Mouse (Mus musculus): ENCODE results near the gene Lrrc61.
A peak's percentile ranks its signal among the peaks of the same experiment; 100 is the strongest.

Gene Lrrc61

GRCm38 (mm10) chr6:48552918-48553317 lies 1.7 kb upstream of the Lrrc61 start:
- peak in 1 of 2 experiments; percentile 36 for DNase-seq

GRCm38 (mm10) chr6:48553819-48554218 lies 777 bp upstream of the Lrrc61 start:
- no peak for DNase-seq

GRCm38 (mm10) chr6:48555104-48555890 lies 701 bp downstream of the Lrrc61 start:
- DNase-seq, result peak in 1 of 2 experiments; percentile 27

GRCm38 (mm10) chr6:48555956-48556355 lies 1.4 kb downstream of the Lrrc61 start:
- DNase-seq, result no peak

GRCm38 (mm10) chr6:48565693-48566310 lies 11.2 kb downstream of the Lrrc61 start:
- DNase-seq, result no peak

- DNase-seq, result no peak
These were observed 11.7 kb downstream of the Lrrc61 start for GRCm38 (mm10) chr6:48566312-48566711.

GRCm38 (mm10) chr6:48568036-48568984 lies 13.7 kb downstream of the Lrrc61 start:
- no peak for DNase-seq

GRCm38 (mm10) chr6:48569065-48569807 lies 14.6 kb downstream of the Lrrc61 start:
- DNase-seq, result no peak

GRCm38 (mm10) chr6:48572014-48572413 lies 17.4 kb downstream of the Lrrc61 start:
- no peak for DNase-seq

- no peak for DNase-seq
These were observed 18.0 kb downstream of the Lrrc61 start, which contains the start of gene Rarres2 for GRCm38 (mm10) chr6:48572572-48573061. TSS of gene Rarres2 (minus strand) at chr6:48572789.

- DNase-seq, result no peak
These were observed 18.7 kb downstream of the Lrrc61 start for GRCm38 (mm10) chr6:48573280-48573679.

GRCm38 (mm10) chr6:48573981-48574380 lies 19.4 kb downstream of the Lrrc61 start:
- no peak for DNase-seq

- no peak for DNase-seq
These were observed 24.1 kb downstream of the Lrrc61 start for GRCm38 (mm10) chr6:48578736-48579135.

- no peak for DNase-seq
These were observed 24.6 kb downstream of the Lrrc61 start for GRCm38 (mm10) chr6:48579215-48579648.

GRCm38 (mm10) chr6:48581257-48581656 lies 26.7 kb downstream of the Lrrc61 start:
- no peak for DNase-seq

GRCm38 (mm10) chr6:48582037-48582436 lies 27.4 kb downstream of the Lrrc61 start:
- no peak for DNase-seq

- DNase-seq, result no peak
These were observed 34.7 kb downstream of the Lrrc61 start, which contains the start of gene Gm45021 for GRCm38 (mm10) chr6:48589194-48589750. TSS of gene Gm45021 (plus strand) at chr6:48589610.

- no peak for DNase-seq
These were observed 36.7 kb downstream of the Lrrc61 start for GRCm38 (mm10) chr6:48591221-48591845.

GRCm38 (mm10) chr6:48591871-48592270 lies 37.3 kb downstream of the Lrrc61 start:
- no peak for DNase-seq

- DNase-seq, result peak; percentile 54 to 63
These were observed 38.8 kb downstream of the Lrrc61 start, which contains the start of the genes Repin1 and Gm44965 for GRCm38 (mm10) chr6:48593158-48594042. TSS of gene Repin1 (plus strand) at chr6:48593883. TSS of gene Gm44965 (plus strand) at chr6:48593941.
